8 mouse cellular contexts compared by ENCODE assay signal in genomic region chr17:35994879-35995240, GRCm38 (mm10). TPM values are rescaled to one million over a fixed set of nuclear protein-coding genes. Genes with fewer than 3 reads are reported as not detected.
A peak's percentile ranks its signal among the peaks of the same experiment; 100 is the strongest.
DNase-seq lines count a peak whose midpoint lies in the region; ATAC-seq and TF ChIP-seq lines count a peak whose summit lies in the region.

No protein-coding gene starts in this region.

- TF ChIP-seq EP300 in liver, embryonic 14.5 days (IDR thresholded peaks at IDR 0.05; ENCODE audit: low read depth): no peak

- H3K27me3 ChIP-seq in erythroblast, embryonic 14.5 days (ENCODE audit: control insufficient read depth): no peaks in the 10 kb centered on the region
- H3K27me3 ChIP-seq in forebrain, embryonic 11.5 days (ENCODE audit: control insufficient read depth, insufficient read depth, low read length): no peaks in the 10 kb centered on the region
- no peaks in the 10 kb centered on the region for H3K27me3 ChIP-seq in liver, embryonic 14.5 days (ENCODE audit: control insufficient read depth, insufficient read depth, low read length)

- H3K4me1 ChIP-seq in erythroblast, embryonic 14.5 days (ENCODE audit: control insufficient read depth): peaks cover 65% of the 10 kb centered on the region
- H3K4me1 ChIP-seq in forebrain, embryonic 11.5 days (replicated peaks; ENCODE audit: control insufficient read depth, insufficient read depth, low read length): 0 out of 2 replicates have a peak, but pooled peaks cover 3% of the 10 kb centered on the region
- peaks cover 18 to 27% of the 10 kb centered on the region in 2 experiments for H3K4me1 ChIP-seq in liver, embryonic 14.5 days (replicated peaks; ENCODE audit: control insufficient read depth in 2 of 2, insufficient read depth in 2 of 2, low read length in 1 of 2)

- no peak overlapping the region for H3K27ac ChIP-seq in forebrain, embryonic 11.5 days (ENCODE audit: low read depth, low read length)
- H3K27ac ChIP-seq in liver, embryonic 14.5 days: peak overlapping the region; percentile 69

- H3K36me3 ChIP-seq in erythroblast, embryonic 14.5 days (ENCODE audit: control insufficient read depth): peaks cover 11% of the 10 kb centered on the region
- no peaks in the 10 kb centered on the region for H3K36me3 ChIP-seq in forebrain, embryonic 11.5 days (ENCODE audit: control insufficient read depth, insufficient read depth, low read length)
- H3K36me3 ChIP-seq in liver, embryonic 14.5 days (replicated peaks; ENCODE audit: control insufficient read depth, insufficient read depth, low read depth): no peaks in the 10 kb centered on the region

- H3K9ac ChIP-seq in forebrain, embryonic 11.5 days (ENCODE audit: low read length): peak overlapping the region; percentile 54
- H3K9ac ChIP-seq in liver, embryonic 14.5 days (replicated peaks): peak overlapping the region; percentile 78

- H3K4me3 ChIP-seq in erythroblast, embryonic 14.5 days (replicated peaks): peak overlapping the region; percentile 83
- peak overlapping the region; percentile 45 for H3K4me3 ChIP-seq in forebrain, embryonic 11.5 days (ENCODE audit: low read depth, low read length)
- peak overlapping the region; percentile 75 to 82 for H3K4me3 ChIP-seq in liver, embryonic 14.5 days (ENCODE audit: insufficient read depth in 1 of 2, low read depth in 2 of 2, low read length in 2 of 2)

- TF ChIP-seq CTCF in liver, embryonic 14.5 days (IDR thresholded peaks at IDR 0.05; ENCODE audit: low read depth): no peak

- peak overlapping the region; percentile 47 for H3K4me2 ChIP-seq in forebrain, embryonic 11.5 days (ENCODE audit: low read depth, low read length, severe bottlenecking)
- peak overlapping the region; percentile 80 for H3K4me2 ChIP-seq in liver, embryonic 14.5 days (ENCODE audit: low read depth)

- peaks cover under 1% of the 10 kb centered on the region; the same call in 1 of the 2 replicates for H3K9me3 ChIP-seq in erythroblast, embryonic 14.5 days (ENCODE audit: control insufficient read depth, low read length)
- H3K9me3 ChIP-seq in forebrain, embryonic 11.5 days (ENCODE audit: control insufficient read depth, low read length): no peaks in the 10 kb centered on the region
- H3K9me3 ChIP-seq in liver, embryonic 14.5 days (ENCODE audit: control insufficient read depth, low read length): no peaks in the 10 kb centered on the region

- DNase-seq in 416B (ENCODE audit: low read depth): peak; percentile 64
- no peak for DNase-seq in forebrain, embryonic 11.5 days (ENCODE audit: low spot score)
- no peak for DNase-seq in liver, embryonic 14.5 days (ENCODE audit: low read depth in 3 of 3, low spot score in 3 of 3)
- no peak for DNase-seq in right cerebral cortex, postnatal 25 days
- no peak for DNase-seq in layer of hippocampus, postnatal 36 days
- DNase-seq in frontal cortex, postnatal 10 days (ENCODE audit: low spot score in 2 of 2): no peak

- WGBS in forebrain, embryonic 11.5 days: under 1% methylated on average over 14 of the region's 14 CpGs
- 3% methylated on average over 14 of the region's 14 CpGs for WGBS in liver, embryonic 14.5 days (ENCODE audit: insufficient replicate concordance)

- no peak for ATAC-seq in erythroblast, adult 5-6 weeks (replicated peaks; ENCODE audit: low FRiP score, poor library complexity, severe bottlenecking)
- no peak for ATAC-seq in forebrain, embryonic 11.5 days (replicated peaks; ENCODE audit: low FRiP score)
- no peak for ATAC-seq in liver, embryonic 14.5 days (ENCODE audit: insufficient read depth)

RNA-seq across cellular contexts. Expression of gene Prr3, which starts 14.8 kb away (rescaled TPM):
- 0.18 and 0.30 TPM in 2 replicates for polyA plus RNA-seq in erythroblast, embryonic 14.5 days (2012)
- 2.3 TPM in 1 of 2 replicates, not detected in the other for total RNA-seq in erythroblast, adult 5-6 weeks (2015; ENCODE audit: low replicate concordance)
- 3.0 and 5.4 TPM in 2 replicates for total RNA-seq in erythroblast, adult 5-6 weeks (2017; ENCODE audit: low replicate concordance)
- polyA plus RNA-seq in forebrain, embryonic 11.5 days (2014; fragmentation: Nextera tagmentation; extraction: Ambion mirVana): 50.8 and 54.4 TPM in 2 replicates
- 5.5 and 6.3 TPM in 2 replicates for polyA plus RNA-seq in liver, embryonic 14.5 days (2012; rRNA removed)
- polyA plus RNA-seq in liver, embryonic 14.5 days (2014; fragmentation: Nextera tagmentation; extraction: Ambion mirVana): 3.5 and 4.5 TPM in 2 replicates
- total RNA-seq in layer of hippocampus, postnatal 36 days (2021): 10 to 100 TPM; 47.7 to 53.8 TPM

RNA-seq across cellular contexts. Expression of gene Gnl1, which starts 15.2 kb away (rescaled TPM):
- polyA plus RNA-seq in erythroblast, embryonic 14.5 days (2012): 1.5 and 1.9 TPM in 2 replicates
- 1.5 and 3.3 TPM in 2 replicates for total RNA-seq in erythroblast, adult 5-6 weeks (2015; ENCODE audit: low replicate concordance)
- 2.0 and 4.3 TPM in 2 replicates for total RNA-seq in erythroblast, adult 5-6 weeks (2017; ENCODE audit: low replicate concordance)
- 46.0 and 48.4 TPM in 2 replicates for polyA plus RNA-seq in forebrain, embryonic 11.5 days (2014; fragmentation: Nextera tagmentation; extraction: Ambion mirVana)
- 3.9 and 5.2 TPM in 2 replicates for polyA plus RNA-seq in liver, embryonic 14.5 days (2012; rRNA removed)
- 4.4 and 5.6 TPM in 2 replicates for polyA plus RNA-seq in liver, embryonic 14.5 days (2014; fragmentation: Nextera tagmentation; extraction: Ambion mirVana)
- total RNA-seq in layer of hippocampus, postnatal 36 days (2021): 100 to 1,000 TPM; 139 to 143 TPM

RNA-seq across cellular contexts. Expression of gene Abcf1, which starts 25.3 kb away (rescaled TPM):
- polyA plus RNA-seq in erythroblast, embryonic 14.5 days (2012): 14.0 and 24.6 TPM in 2 replicates
- total RNA-seq in erythroblast, adult 5-6 weeks (2015; ENCODE audit: low replicate concordance): 13.0 and 13.6 TPM in 2 replicates
- 33.9 and 71.4 TPM in 2 replicates for total RNA-seq in erythroblast, adult 5-6 weeks (2017; ENCODE audit: low replicate concordance)
- polyA plus RNA-seq in forebrain, embryonic 11.5 days (2014; fragmentation: Nextera tagmentation; extraction: Ambion mirVana): 108 and 122 TPM in 2 replicates
- 35.7 and 49.0 TPM in 2 replicates for polyA plus RNA-seq in liver, embryonic 14.5 days (2012; rRNA removed)
- polyA plus RNA-seq in liver, embryonic 14.5 days (2014; fragmentation: Nextera tagmentation; extraction: Ambion mirVana): 39.0 and 49.1 TPM in 2 replicates
- total RNA-seq in layer of hippocampus, postnatal 36 days (2021): 10 to 100 TPM; 70.0 to 71.3 TPM

RNA-seq across cellular contexts. Expression of gene H2-T24, which starts 25.5 kb away (rescaled TPM):
- 0.91 and 0.98 TPM in 2 replicates for polyA plus RNA-seq in erythroblast, embryonic 14.5 days (2012)
- total RNA-seq in erythroblast, adult 5-6 weeks (2015; ENCODE audit: low replicate concordance): 161 and 177 TPM in 2 replicates
- total RNA-seq in erythroblast, adult 5-6 weeks (2017; ENCODE audit: low replicate concordance): 587 and 609 TPM in 2 replicates
- 3.5 and 4.3 TPM in 2 replicates for polyA plus RNA-seq in forebrain, embryonic 11.5 days (2014; fragmentation: Nextera tagmentation; extraction: Ambion mirVana)
- 3.2 and 4.3 TPM in 2 replicates for polyA plus RNA-seq in liver, embryonic 14.5 days (2012; rRNA removed)
- polyA plus RNA-seq in liver, embryonic 14.5 days (2014; fragmentation: Nextera tagmentation; extraction: Ambion mirVana): 3.7 and 4.0 TPM in 2 replicates
- 1 to 10 TPM; 2.5 to 2.8 TPM for total RNA-seq in layer of hippocampus, postnatal 36 days (2021)

RNA-seq across cellular contexts. Expression of gene H2-T23, which starts 37.8 kb away (rescaled TPM):
- polyA plus RNA-seq in erythroblast, embryonic 14.5 days (2012): 3.7 and 5.0 TPM in 2 replicates
- total RNA-seq in erythroblast, adult 5-6 weeks (2015; ENCODE audit: low replicate concordance): 249 and 264 TPM in 2 replicates
- 271 and 275 TPM in 2 replicates for total RNA-seq in erythroblast, adult 5-6 weeks (2017; ENCODE audit: low replicate concordance)
- 3.1 and 3.4 TPM in 2 replicates for polyA plus RNA-seq in forebrain, embryonic 11.5 days (2014; fragmentation: Nextera tagmentation; extraction: Ambion mirVana)
- polyA plus RNA-seq in liver, embryonic 14.5 days (2012; rRNA removed): 24.3 and 29.1 TPM in 2 replicates
- 25.5 and 28.8 TPM in 2 replicates for polyA plus RNA-seq in liver, embryonic 14.5 days (2014; fragmentation: Nextera tagmentation; extraction: Ambion mirVana)
- total RNA-seq in layer of hippocampus, postnatal 36 days (2021): 1 to 10 TPM; 4.7 to 5.0 TPM
